Mouse (Mus musculus) embryonic fibroblast, embryonic 13.5 days (primary cell): Measurements from ENCODE around the gene Scaper. TPM values are rescaled to one million over a fixed set of nuclear protein-coding genes. Genes with fewer than 3 reads are reported as not detected.

Source experiments
- H3K27ac ChIP-seq: 2 replicates; pipeline ENCODE4 v1.5.1; 2012; ENCODE audit warnings: low read length, control low read depth, inconsistent platforms; ENCODE audit not compliant: insufficient read depth
- H3K4me1 ChIP-seq: 2 replicates; pipeline ENCODE4 v1.6.1; 2011; ENCODE audit warnings: low read length; ENCODE audit not compliant: control insufficient read depth, insufficient read depth
- H3K4me3 ChIP-seq: 2 replicates; pipeline ENCODE4 v1.5.1; 2011; ENCODE audit warnings: mild to moderate bottlenecking, control low read depth, low read length; ENCODE audit not compliant: insufficient read depth
- CTCF ChIP-seq: IDR thresholded peaks from 2 replicates; pipeline ENCODE4 v1.5.1; 2011; ENCODE audit warnings: mild to moderate bottlenecking, control low read depth, low read length, moderate library complexity, borderline replicate concordance; ENCODE audit not compliant: insufficient read depth
- POLR2A ChIP-seq: IDR thresholded peaks from 2 replicates; pipeline ENCODE4 v1.6.1; 2011; ENCODE audit warnings: low read depth, mild to moderate bottlenecking, control low read depth, low read length, moderate library complexity
- polyA plus RNA-seq: library from polyadenylated mRNA; stranded (reverse); fragments of >200 nt; gene quantifications from 2 replicates; pipeline ENCODE4 v1.2.4, GENCODE M21; 2011; ENCODE audit warnings: low read depth; ENCODE audit not compliant: missing spikeins, insufficient read length

The Scaper gene
- polyA plus RNA-seq, 1 experiment = 14.1 TPM

DNA sequence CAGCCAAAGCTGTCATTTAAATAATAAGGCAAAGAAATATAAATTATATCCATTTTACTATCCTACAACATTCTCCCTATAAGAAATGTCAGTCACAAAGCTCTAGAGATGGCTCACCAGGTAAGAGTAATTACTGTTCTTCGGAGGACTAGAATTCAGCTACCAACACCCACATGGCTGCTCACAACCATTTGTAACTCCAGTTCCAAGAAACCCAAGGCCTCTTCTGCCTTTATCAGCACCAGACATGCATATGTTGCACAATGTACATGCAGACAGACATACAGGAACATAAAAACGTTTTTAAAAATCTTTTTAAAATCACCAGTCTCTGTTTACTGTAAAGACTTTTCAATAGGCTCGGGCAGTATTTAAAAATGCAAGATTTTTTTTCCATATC is 36.3 kb downstream of the Scaper start:
- Histone ChIP-seq H3K4me1 (no peaks in the 10 kb centered on the region; the same call in 1 of the 2 replicates), H3K4me3 (no peak overlapping the region)
- TF ChIP-seq POLR2A (no peak), CTCF (no peak)

DNA sequence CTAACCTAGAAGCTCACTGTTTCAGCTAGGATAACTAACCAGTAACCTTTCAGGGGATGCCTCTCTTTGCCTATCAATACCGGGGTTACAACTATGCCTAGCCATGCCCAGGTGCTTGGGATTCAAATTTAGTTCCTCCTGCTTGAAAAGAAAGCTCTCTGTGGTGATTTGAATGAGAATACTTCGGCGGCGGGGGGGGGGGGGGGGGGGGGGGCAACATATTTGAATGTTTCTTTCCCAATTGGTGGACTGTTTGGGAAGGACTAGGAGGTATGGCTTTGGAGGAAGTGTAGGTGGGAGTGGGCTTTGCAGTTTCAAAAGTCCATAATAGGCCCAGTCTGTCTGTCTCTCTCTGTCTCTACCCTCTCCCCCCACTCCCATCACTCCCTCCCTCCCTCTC is 37.4 kb downstream of the Scaper start:
- no peak overlapping the region for H3K4me3 ChIP-seq
- no peak overlapping the region for H3K27ac ChIP-seq
- no peaks in the 10 kb centered on the region; the same call in 1 of the 2 replicates for H3K4me1 ChIP-seq
- TF ChIP-seq CTCF (no peak), POLR2A (no peak)

More for the DNA sequence above, 36.3 kb downstream of the Scaper start:
- H3K27ac ChIP-seq = no peak overlapping the region

GRCm38 (mm10) chr9:55878066-55878465 is 59.9 kb downstream of the Scaper start:
- no peaks in the 10 kb centered on the region for H3K4me1 ChIP-seq
- TF ChIP-seq POLR2A (no peak), CTCF (no peak)
- H3K27ac ChIP-seq = no peak overlapping the region
- H3K4me3 ChIP-seq = no peak overlapping the region

GRCm38 (mm10) chr9:55789442-55789841 is 148.5 kb downstream of the Scaper start:
- no peaks in the 10 kb centered on the region for H3K4me1 ChIP-seq
- no peak overlapping the region for H3K4me3 ChIP-seq
- TF ChIP-seq POLR2A (no peak), CTCF (no peak)
- no peak overlapping the region for H3K27ac ChIP-seq

DNA sequence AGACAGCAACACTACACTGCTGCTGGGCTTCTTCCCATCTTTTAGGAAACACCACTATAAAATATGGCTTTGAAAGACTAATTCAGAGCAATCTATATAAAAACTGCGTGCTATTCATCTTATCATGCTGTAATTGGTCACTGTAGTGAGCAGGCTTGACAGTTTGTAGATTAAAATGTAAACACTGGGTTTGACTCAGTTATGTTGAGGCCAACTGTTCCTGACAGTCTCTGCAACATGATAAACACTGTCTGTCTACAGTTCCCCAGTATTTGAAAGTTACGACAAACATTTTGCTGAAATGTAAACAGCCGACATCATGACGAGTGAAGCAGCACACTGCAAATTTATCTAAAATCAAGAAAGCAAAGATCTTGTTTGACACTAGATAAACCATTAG is 225.9 kb downstream of the Scaper start:
- H3K4me3 ChIP-seq = no peak overlapping the region
- no peaks in the 10 kb centered on the region for H3K4me1 ChIP-seq
- TF ChIP-seq CTCF (no peak), POLR2A (no peak)
- no peak overlapping the region for H3K27ac ChIP-seq

DNA sequence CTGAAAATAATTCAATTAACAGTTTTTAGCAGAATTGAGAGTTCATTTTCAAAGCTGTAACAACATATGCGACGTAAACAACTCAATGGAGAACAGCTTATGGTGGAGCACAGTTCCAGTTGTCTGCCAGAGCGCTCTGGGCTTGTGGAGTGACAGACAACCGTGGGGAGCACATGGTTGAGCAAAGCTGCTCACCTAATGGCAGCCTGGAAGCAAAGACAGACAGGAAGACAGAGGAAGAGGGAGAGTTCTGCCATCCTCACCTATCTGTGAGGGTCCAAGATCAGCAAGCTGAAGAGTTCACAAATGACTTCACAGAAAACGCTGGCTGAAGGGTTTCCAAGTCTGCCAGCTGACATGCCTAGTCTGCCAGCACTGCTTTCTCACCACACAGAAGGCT is 227.4 kb downstream of the Scaper start:
- TF ChIP-seq POLR2A (no peak), CTCF (no peak)
- Histone ChIP-seq H3K4me3 (no peak overlapping the region), H3K27ac (no peak overlapping the region), H3K4me1 (no peaks in the 10 kb centered on the region)

DNA sequence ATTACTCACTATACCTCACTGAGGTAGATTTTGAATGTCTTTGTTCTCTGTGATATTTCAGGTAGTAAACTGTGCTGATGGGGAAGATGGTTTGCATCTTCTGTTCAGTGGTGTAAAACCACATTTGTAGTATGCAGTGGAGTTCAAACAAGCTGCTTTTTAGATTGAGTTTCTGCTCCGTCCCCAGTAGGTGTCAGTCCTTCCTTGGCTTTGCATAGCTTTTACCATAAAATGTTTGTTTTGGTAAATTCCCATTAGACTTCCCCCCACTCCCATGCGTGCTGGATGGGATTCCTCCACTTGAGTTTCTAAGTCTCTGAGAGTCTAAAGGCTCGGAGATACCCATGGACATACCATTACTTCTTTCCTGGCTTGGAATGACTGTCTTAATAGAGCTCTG is 231.3 kb downstream of the Scaper start:
- H3K4me1 ChIP-seq = no peaks in the 10 kb centered on the region
- no peak overlapping the region for H3K4me3 ChIP-seq
- TF ChIP-seq POLR2A = no peak
- no peak for TF ChIP-seq CTCF
- no peak overlapping the region for H3K27ac ChIP-seq

DNA sequence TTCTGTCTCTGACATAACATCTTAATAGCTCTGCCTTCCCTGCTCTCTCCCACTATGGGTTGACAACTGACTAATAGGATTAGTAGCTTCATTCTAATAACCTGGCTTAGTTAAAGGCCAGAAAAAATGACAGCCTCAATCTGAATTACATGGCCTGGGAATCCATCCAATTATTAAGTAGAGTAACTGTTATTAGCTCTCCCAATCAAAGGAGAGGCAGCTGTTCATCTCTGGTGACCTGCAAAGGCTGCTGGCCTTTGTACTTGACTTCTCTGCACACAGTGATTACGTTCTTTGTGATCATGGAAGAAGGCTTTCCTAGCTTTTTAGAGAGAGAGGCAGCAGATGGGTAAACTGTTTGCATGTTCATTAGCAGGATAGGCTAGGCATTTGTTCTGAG is 242.6 kb downstream of the Scaper start:
- TF ChIP-seq CTCF (no peak), POLR2A (no peak)
- H3K4me1 ChIP-seq = no peaks in the 10 kb centered on the region
- no peak overlapping the region for H3K27ac ChIP-seq
- no peak overlapping the region for H3K4me3 ChIP-seq

GRCm38 (mm10) chr9:55677099-55677498 is 260.8 kb downstream of the Scaper start:
- Histone ChIP-seq H3K4me3 (no peak overlapping the region), H3K4me1 (no peaks in the 10 kb centered on the region), H3K27ac (no peak overlapping the region)
- TF ChIP-seq CTCF (no peak), POLR2A (no peak)

- H3K4me1 ChIP-seq = no peaks in the 10 kb centered on the region
- no peak for TF ChIP-seq CTCF
- no peak for TF ChIP-seq POLR2A
- H3K27ac ChIP-seq = no peak overlapping the region
- H3K4me3 ChIP-seq = no peak overlapping the region
These were observed 291.5 kb downstream of the Scaper start for GRCm38 (mm10) chr9:55646444-55646843.

DNA sequence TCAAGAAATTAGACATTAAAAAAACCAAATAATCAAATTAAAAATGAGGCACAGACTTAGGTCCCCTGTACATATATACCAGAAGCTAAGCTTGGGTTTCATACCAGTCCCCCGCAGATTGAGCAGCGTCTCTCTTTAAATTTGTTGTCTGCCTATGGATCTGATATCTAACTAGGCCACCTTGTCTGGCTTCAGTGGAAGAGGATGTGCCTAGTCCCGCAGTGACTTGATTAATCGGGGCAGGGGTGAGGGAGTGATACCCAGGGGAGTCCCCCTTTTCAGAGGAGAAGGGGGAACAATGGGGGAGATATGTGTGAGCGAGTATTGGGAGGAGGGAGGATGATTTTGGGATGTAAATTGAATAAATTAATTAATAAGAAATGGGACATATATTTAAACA is 310.9 kb downstream of the Scaper start:
- Histone ChIP-seq H3K4me3 (no peak overlapping the region), H3K4me1 (no peaks in the 10 kb centered on the region), H3K27ac (no peak overlapping the region)
- TF ChIP-seq CTCF (no peak), POLR2A (no peak)

- Histone ChIP-seq H3K4me1 (no peaks in the 10 kb centered on the region), H3K27ac (no peak overlapping the region), H3K4me3 (no peak overlapping the region)
- TF ChIP-seq POLR2A (no peak), CTCF (no peak)
These were observed 323.2 kb downstream of the Scaper start for GRCm38 (mm10) chr9:55614711-55615110.
